In genomic region chr17:29909031-29909430, GRCm38 (mm10) we compare ENCODE assay signal across 27 mouse cellular contexts.
DNase-seq lines count a peak whose midpoint lies in the region; ATAC-seq and TF ChIP-seq lines count a peak whose summit lies in the region.
"Had no signal": no experiment of that assay in that cellular context is flagged by ENCODE, and none has a peak within 500 bp of the region (broad histone marks: within the 10 kb centered on the region; RNA-seq: fewer than 3 reads in every experiment).

No protein-coding gene starts in this region.

- ATAC-seq in intestine, postnatal 0 days: no peak
- no peak for ATAC-seq in intestine, embryonic 15.5 days
- no peak for ATAC-seq in stomach, postnatal 0 days (ENCODE audit: low FRiP score, low TSS enrichment)
- ATAC-seq: forebrain, embryonic 16.5 days had no signal

- TF ChIP-seq CTCF in intestine, postnatal 0 days (IDR thresholded peaks at IDR 0.05; ENCODE audit: low read depth): 0 out of 2 replicates have a peak, but pooled peaks have one; percentile 2
- peak; percentile 6 to 17 (median 7); a peak in 3 of 6 replicates for TF ChIP-seq CTCF in MEL (IDR thresholded peaks at IDR 0.05 in 2 of 3, conservative IDR thresholded peaks at IDR 0.05 in 1 of 3; ENCODE audit: control insufficient read depth in 1 of 3, insufficient read depth in 1 of 3, low read depth in 2 of 3, low read length in 3 of 3, poor library complexity in 1 of 3, severe bottlenecking in 1 of 3)
- TF ChIP-seq CTCF in stomach, postnatal 0 days (IDR thresholded peaks at IDR 0.05; ENCODE audit: low read depth): peak; percentile 11; the same call in 1 of the 2 replicates

- H3K9ac ChIP-seq in intestine, postnatal 0 days (ENCODE audit: low read depth, low read length): no peak overlapping the region
- H3K9ac ChIP-seq in intestine, embryonic 15.5 days: no peak overlapping the region
- no peak overlapping the region for H3K9ac ChIP-seq in MEL (ENCODE audit: control insufficient read depth, low read depth, low read length, poor library complexity, severe bottlenecking)
- H3K9ac ChIP-seq in stomach, postnatal 0 days (ENCODE audit: low read length): no peak overlapping the region
- H3K9ac ChIP-seq: embryonic facial prominence, embryonic 12.5 days; embryonic facial prominence, embryonic 15.5 days; forebrain, embryonic 12.5 days; heart, embryonic 12.5 days; heart, embryonic 15.5 days; hindbrain, embryonic 15.5 days had no signal

- no peaks in the 10 kb centered on the region for H3K9me3 ChIP-seq in intestine, postnatal 0 days (ENCODE audit: control insufficient read depth)
- no peaks in the 10 kb centered on the region for H3K9me3 ChIP-seq in intestine, embryonic 15.5 days
- no peaks in the 10 kb centered on the region for H3K9me3 ChIP-seq in MEL (replicated peaks; ENCODE audit: insufficient read depth, low read length)
- H3K9me3 ChIP-seq in stomach, postnatal 0 days (ENCODE audit: control insufficient read depth, low read length): no peaks in the 10 kb centered on the region
- H3K9me3 ChIP-seq: embryonic facial prominence, embryonic 12.5 days; forebrain, embryonic 12.5 days; G1E; heart, embryonic 15.5 days; hindbrain, embryonic 10.5 days; hindbrain, embryonic 15.5 days had no signal

- no peak overlapping the region for H3K4me2 ChIP-seq in intestine, postnatal 0 days (replicated peaks; ENCODE audit: low read depth)
- H3K4me2 ChIP-seq in intestine, embryonic 15.5 days (replicated peaks): no peak overlapping the region
- H3K4me2 ChIP-seq in stomach, postnatal 0 days (replicated peaks; ENCODE audit: low read depth): no peak overlapping the region
- H3K4me2 ChIP-seq: embryonic facial prominence, embryonic 12.5 days; embryonic facial prominence, embryonic 15.5 days; forebrain, embryonic 12.5 days; heart, embryonic 12.5 days; heart, embryonic 15.5 days; hindbrain, embryonic 15.5 days had no signal

- H3K36me3 ChIP-seq in intestine, postnatal 0 days (ENCODE audit: control insufficient read depth, insufficient read depth): no peaks in the 10 kb centered on the region
- no peaks in the 10 kb centered on the region for H3K36me3 ChIP-seq in intestine, embryonic 15.5 days
- no peaks in the 10 kb centered on the region for H3K36me3 ChIP-seq in MEL (ENCODE audit: control insufficient read depth in 1 of 2, insufficient read depth in 2 of 2, low read length in 2 of 2)
- no peaks in the 10 kb centered on the region for H3K36me3 ChIP-seq in stomach, postnatal 0 days (ENCODE audit: control insufficient read depth, insufficient read depth, low read length)
- H3K36me3 ChIP-seq: embryonic facial prominence, embryonic 12.5 days; embryonic facial prominence, embryonic 15.5 days; forebrain, embryonic 12.5 days; G1E; heart, embryonic 12.5 days; heart, embryonic 15.5 days; hindbrain, embryonic 10.5 days; hindbrain, embryonic 15.5 days had no signal

- no peak for DNase-seq in MEL (ENCODE audit: low read depth, low spot score)
- DNase-seq in stomach, postnatal 0 days (ENCODE audit: low spot score): no peak
- no peak for DNase-seq in lung, postnatal 10 days
- DNase-seq in gastrocnemius, postnatal 25 days: no peak
- DNase-seq: adrenal gland, adult 2 months; adrenal gland, postnatal 14 days; cerebellum, adult 11 months; cerebellum, adult 2 months; cerebellum, adult 9-11 months; cerebellum, postnatal 25 days; gastrocnemius, postnatal 14 days; heart, adult 18-20 months; heart, postnatal 10 days; heart, postnatal 36 days; kidney, adult 18-20 months; kidney, adult 9 months had no signal

- no peak for TF ChIP-seq EP300 in MEL (IDR thresholded peaks at IDR 0.05; ENCODE audit: low read depth in 1 of 2, low read length in 2 of 2)
- TF ChIP-seq EP300 in stomach, postnatal 0 days (optimal IDR thresholded peaks at IDR 0.05): no peak

- 94% methylated on average over 7 of the region's 7 CpGs for WGBS in intestine, postnatal 0 days
- 94% methylated on average over 7 of the region's 7 CpGs for WGBS in intestine, embryonic 15.5 days
- 91% methylated on average over 7 of the region's 7 CpGs for WGBS in stomach, postnatal 0 days

- no peaks in the 10 kb centered on the region for H3K27me3 ChIP-seq in intestine, postnatal 0 days (replicated peaks; ENCODE audit: control insufficient read depth, insufficient read depth, low read length)
- no peaks in the 10 kb centered on the region for H3K27me3 ChIP-seq in intestine, embryonic 15.5 days (replicated peaks)
- peaks cover 0 to 2% of the 10 kb centered on the region in 2 experiments; a peak in 2 of 4 replicates for H3K27me3 ChIP-seq in MEL (ENCODE audit: control insufficient read depth in 1 of 2, insufficient read depth in 2 of 2, low read length in 2 of 2)
- no peaks in the 10 kb centered on the region for H3K27me3 ChIP-seq in stomach, postnatal 0 days (ENCODE audit: control insufficient read depth, insufficient read depth, low read length)
- H3K27me3 ChIP-seq: embryonic facial prominence, embryonic 12.5 days; embryonic facial prominence, embryonic 15.5 days; forebrain, embryonic 12.5 days; heart, embryonic 12.5 days; heart, embryonic 15.5 days; hindbrain, embryonic 15.5 days had no signal

- peak; percentile 15; the same call in 1 of the 2 replicates for TF ChIP-seq RAD21 in MEL (IDR thresholded peaks at IDR 0.05; ENCODE audit: low read depth, low read length)

- H3K27ac ChIP-seq in intestine, postnatal 0 days (ENCODE audit: low read depth, low read length): no peak overlapping the region
- no peak overlapping the region for H3K27ac ChIP-seq in intestine, embryonic 15.5 days
- no peak overlapping the region for H3K27ac ChIP-seq in MEL (ENCODE audit: control insufficient read depth, low read depth, low read length)
- no peak overlapping the region for H3K27ac ChIP-seq in stomach, postnatal 0 days (replicated peaks)
- H3K27ac ChIP-seq: embryonic facial prominence, embryonic 12.5 days; embryonic facial prominence, embryonic 15.5 days; forebrain, embryonic 12.5 days; heart, embryonic 15.5 days; hindbrain, embryonic 10.5 days; hindbrain, embryonic 15.5 days had no signal

- H3K4me3 ChIP-seq in intestine, postnatal 0 days (ENCODE audit: low read depth, low read length): no peak overlapping the region
- H3K4me3 ChIP-seq in intestine, embryonic 15.5 days (replicated peaks): no peak overlapping the region
- no peak overlapping the region for H3K4me3 ChIP-seq in MEL (ENCODE audit: control insufficient read depth in 1 of 2, insufficient read depth in 1 of 2, low read depth in 2 of 2, low read length in 2 of 2)
- H3K4me3 ChIP-seq in stomach, postnatal 0 days (ENCODE audit: low read depth, low read length): no peak overlapping the region
- H3K4me3 ChIP-seq: embryonic facial prominence, embryonic 12.5 days; embryonic facial prominence, embryonic 15.5 days; forebrain, embryonic 12.5 days; heart, embryonic 12.5 days; heart, embryonic 15.5 days; hindbrain, embryonic 10.5 days; hindbrain, embryonic 15.5 days had no signal

- TF ChIP-seq POLR2A in MEL (IDR thresholded peaks at IDR 0.05; ENCODE audit: control insufficient read depth in 1 of 2, insufficient read depth in 1 of 2, low read depth in 1 of 2, low read length in 2 of 2, poor library complexity in 1 of 2): no peak

- no peaks in the 10 kb centered on the region for H3K79me2 ChIP-seq in MEL (ENCODE audit: control insufficient read depth, insufficient read depth, low read length, poor library complexity)

- H3K4me1 ChIP-seq in intestine, postnatal 0 days (replicated peaks; ENCODE audit: control insufficient read depth, insufficient read depth, low read length): no peaks in the 10 kb centered on the region
- peaks cover 10% of the 10 kb centered on the region; the same call in 1 of the 2 replicates for H3K4me1 ChIP-seq in intestine, embryonic 15.5 days (replicated peaks)
- H3K4me1 ChIP-seq in MEL (ENCODE audit: control insufficient read depth in 1 of 2, insufficient read depth in 2 of 2, low read length in 2 of 2): no peaks in the 10 kb centered on the region
- no peaks in the 10 kb centered on the region for H3K4me1 ChIP-seq in stomach, postnatal 0 days (replicated peaks; ENCODE audit: control insufficient read depth, insufficient read depth)
- H3K4me1 ChIP-seq: embryonic facial prominence, embryonic 12.5 days; embryonic facial prominence, embryonic 15.5 days; forebrain, embryonic 12.5 days; hindbrain, embryonic 15.5 days had no signal

TF ChIP-seq in MEL, 35 proteins besides CTCF, POLR2A, EP300 and RAD21:
- no peak for TF ChIP-seq MEF2A (IDR thresholded peaks at IDR 0.05; ENCODE audit: extremely low read depth, insufficient replicate concordance, low read depth, low read length, poor library complexity, severe bottlenecking)
- no peak for TF ChIP-seq POLR2AphosphoS5 (IDR thresholded peaks at IDR 0.05; ENCODE audit: borderline replicate concordance, low read depth, low read length)
- no peak for TF ChIP-seq TCF12 (IDR thresholded peaks at IDR 0.05; ENCODE audit: low read depth, low read length)
- no peak for TF ChIP-seq KAT2A (conservative IDR thresholded peaks at IDR 0.05; ENCODE audit: low read depth, low read length)
- TF ChIP-seq CHD1 (IDR thresholded peaks at IDR 0.05; ENCODE audit: low read depth, low read length): no peak
- no peak for TF ChIP-seq ZC3H11A (IDR thresholded peaks at IDR 0.05; ENCODE audit: low read depth, low read length)
- TF ChIP-seq HCFC1 (IDR thresholded peaks at IDR 0.05; ENCODE audit: low read depth, low read length): no peak
- no peak for TF ChIP-seq NRF1 (IDR thresholded peaks at IDR 0.05; ENCODE audit: insufficient read depth, low read depth, low read length, poor library complexity, severe bottlenecking)
- TF ChIP-seq UBTF (IDR thresholded peaks at IDR 0.05; ENCODE audit: borderline replicate concordance, insufficient read depth, low read depth, low read length): no peak
- no peak for TF ChIP-seq NELFE (IDR thresholded peaks at IDR 0.05; ENCODE audit: low read depth, low read length)
- no peak for TF ChIP-seq BHLHE40 (IDR thresholded peaks at IDR 0.05; ENCODE audit: borderline replicate concordance, low read depth, low read length)
- TF ChIP-seq ELF1 (IDR thresholded peaks at IDR 0.05; ENCODE audit: low read depth, low read length): no peak
- TF ChIP-seq ZKSCAN1 (IDR thresholded peaks at IDR 0.05; ENCODE audit: low read depth, low read length): no peak
- TF ChIP-seq TAL1 (IDR thresholded peaks at IDR 0.05; ENCODE audit: low read length): no peak
